ENCODE assay signal across 8 mouse cellular contexts in the genomic region with DNA sequence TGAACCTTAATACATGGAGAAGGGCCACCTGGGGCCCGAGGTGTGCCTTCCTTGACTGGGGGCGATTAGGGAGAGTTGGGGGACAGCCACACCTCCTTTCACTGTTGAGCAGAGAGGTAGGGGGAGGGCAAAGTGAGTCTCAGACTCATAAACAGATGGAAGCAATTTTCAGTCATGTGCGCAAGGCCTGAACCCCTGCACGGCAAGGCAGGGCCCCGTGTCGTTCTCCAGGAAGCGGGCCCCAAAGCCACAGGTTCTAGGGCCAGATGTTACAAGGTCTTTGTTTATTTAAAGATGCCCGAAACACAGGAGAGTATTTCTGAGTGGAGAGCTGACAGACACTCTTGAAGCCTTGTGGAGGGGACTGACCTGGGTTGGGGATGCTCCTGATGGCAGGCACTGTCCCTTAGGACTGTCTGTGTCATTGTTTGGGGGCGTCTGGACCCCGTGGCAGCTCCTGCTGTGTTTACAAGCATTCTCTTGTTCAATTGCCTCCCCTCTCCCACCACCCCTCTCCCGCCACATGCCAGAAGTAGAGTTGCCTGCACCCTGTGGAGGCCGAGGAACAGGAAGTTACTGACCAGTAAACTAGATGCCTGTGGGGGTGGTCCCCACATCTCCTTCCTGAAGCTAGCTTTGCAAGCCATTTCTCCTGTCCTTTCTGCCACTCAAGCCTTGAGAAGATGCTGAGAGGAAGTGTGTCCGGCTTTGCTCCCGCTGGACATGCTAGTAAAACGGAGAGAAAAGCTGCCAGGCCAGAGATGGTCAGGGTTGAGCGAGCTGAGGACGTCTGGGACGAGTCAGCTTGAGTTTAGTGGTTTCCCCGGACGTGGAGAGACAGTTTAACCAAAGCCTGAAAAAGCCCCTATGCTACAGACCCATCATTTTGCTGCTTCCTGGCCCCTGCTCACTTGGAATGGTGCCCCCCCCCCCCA.
DNase-seq lines count a peak whose midpoint lies in the region; ATAC-seq and TF ChIP-seq lines count a peak whose summit lies in the region.

No protein-coding gene starts in this region.

- peaks cover 60% of the 10 kb centered on the region for H3K4me1 ChIP-seq in lung, embryonic 15.5 days
- peaks cover 13% of the 10 kb centered on the region for H3K4me1 ChIP-seq in lung, adult 2 months (ENCODE audit: control insufficient read depth, insufficient read depth, low read length)
- H3K4me1 ChIP-seq in embryonic facial prominence, embryonic 10.5 days: peaks cover 72% of the 10 kb centered on the region
- peaks cover 64% of the 10 kb centered on the region for H3K4me1 ChIP-seq in limb, embryonic 13.5 days
- H3K4me1 ChIP-seq in stomach, embryonic 16.5 days (ENCODE audit: control insufficient read depth, insufficient read depth, low read length): peaks cover 58% of the 10 kb centered on the region

- peak overlapping the region; percentile 42; the same call in 1 of the 2 replicates for H3K27ac ChIP-seq in lung, embryonic 15.5 days
- peak overlapping the region; percentile 85 for H3K27ac ChIP-seq in embryonic facial prominence, embryonic 10.5 days (replicated peaks)
- peak overlapping the region; percentile 93 for H3K27ac ChIP-seq in limb, embryonic 13.5 days
- H3K27ac ChIP-seq in stomach, embryonic 16.5 days (ENCODE audit: low read length): peak overlapping the region; percentile 41

- WGBS in lung, embryonic 15.5 days: 31% methylated on average over 20 of the region's 20 CpGs
- WGBS in lung, adult 2 months: 45% methylated on average over 20 of the region's 20 CpGs
- 20% methylated on average over 20 of the region's 20 CpGs for WGBS in embryonic facial prominence, embryonic 10.5 days
- 9% methylated on average over 20 of the region's 20 CpGs for WGBS in limb, embryonic 13.5 days
- 30% methylated on average over 20 of the region's 20 CpGs for WGBS in stomach, embryonic 16.5 days

- no peaks in the 10 kb centered on the region for H3K27me3 ChIP-seq in lung, embryonic 15.5 days
- H3K27me3 ChIP-seq in embryonic facial prominence, embryonic 10.5 days (replicated peaks; ENCODE audit: low read depth, poor library complexity, severe bottlenecking): no peaks in the 10 kb centered on the region
- no peaks in the 10 kb centered on the region for H3K27me3 ChIP-seq in limb, embryonic 13.5 days
- H3K27me3 ChIP-seq in stomach, embryonic 16.5 days (ENCODE audit: control insufficient read depth, insufficient read depth, low read length): no peaks in the 10 kb centered on the region

- no peak for TF ChIP-seq CTCF in lung, adult 2 months (IDR thresholded peaks at IDR 0.05; ENCODE audit: insufficient read depth, low read length)

- DNase-seq in lung, adult 2 months: no peak
- DNase-seq in embryonic facial prominence, embryonic 10.5 days (ENCODE audit: low spot score): peak; percentile 72
- no peak for DNase-seq in left cerebral cortex, postnatal 14 days (ENCODE audit: low spot score in 2 of 2)
- DNase-seq in cerebellum, postnatal 36 days: no peak
- no peak for DNase-seq in adrenal gland, adult 18-20 months (ENCODE audit: low spot score in 2 of 2)

- H3K9me3 ChIP-seq in lung, embryonic 15.5 days: no peaks in the 10 kb centered on the region
- no peaks in the 10 kb centered on the region for H3K9me3 ChIP-seq in embryonic facial prominence, embryonic 10.5 days
- H3K9me3 ChIP-seq in limb, embryonic 13.5 days: no peaks in the 10 kb centered on the region
- no peaks in the 10 kb centered on the region for H3K9me3 ChIP-seq in stomach, embryonic 16.5 days (replicated peaks; ENCODE audit: control insufficient read depth, low read length)

- H3K4me2 ChIP-seq in lung, embryonic 15.5 days: no peak overlapping the region
- peak overlapping the region; percentile 54 for H3K4me2 ChIP-seq in limb, embryonic 13.5 days (replicated peaks)
- no peak overlapping the region for H3K4me2 ChIP-seq in stomach, embryonic 16.5 days (ENCODE audit: low read depth, low read length)

- no peak for TF ChIP-seq POLR2A in lung, adult 2 months (IDR thresholded peaks at IDR 0.05; ENCODE audit: borderline replicate concordance, extremely low read depth, low read depth, low read length)

- H3K9ac ChIP-seq in lung, embryonic 15.5 days: no peak overlapping the region
- peak overlapping the region; percentile 50 for H3K9ac ChIP-seq in limb, embryonic 13.5 days
- peak overlapping the region; percentile 40 for H3K9ac ChIP-seq in stomach, embryonic 16.5 days (ENCODE audit: low read length)

- no peak for ATAC-seq in lung, embryonic 15.5 days (ENCODE audit: borderline replicate concordance, extremely low read depth, low FRiP score, low TSS enrichment)
- ATAC-seq in limb, embryonic 13.5 days (ENCODE audit: low FRiP score, low read depth): peak; percentile 41; the same call in 1 of the 2 replicates
- ATAC-seq in stomach, embryonic 16.5 days (ENCODE audit: insufficient read depth, low FRiP score): no peak

- H3K4me3 ChIP-seq in lung, embryonic 15.5 days: no peak overlapping the region
- no peak overlapping the region for H3K4me3 ChIP-seq in lung, adult 2 months (replicated peaks; ENCODE audit: extremely low read depth, low read depth, low read length)
- peak overlapping the region; percentile 44 for H3K4me3 ChIP-seq in embryonic facial prominence, embryonic 10.5 days
- no peak overlapping the region for H3K4me3 ChIP-seq in limb, embryonic 13.5 days
- no peak overlapping the region for H3K4me3 ChIP-seq in stomach, embryonic 16.5 days (replicated peaks; ENCODE audit: low read length)

- intact Hi-C loops in left cerebral cortex, postnatal 14 days (cut with DNase I): loop anchor here (10.0 kb wide), 1 partner anchor 275 kb away; no protein-coding TSS in a partner anchor

- H3K36me3 ChIP-seq in lung, embryonic 15.5 days: peaks cover 35% of the 10 kb centered on the region
- H3K36me3 ChIP-seq in embryonic facial prominence, embryonic 10.5 days (replicated peaks): peaks cover 46% of the 10 kb centered on the region
- peaks cover 36% of the 10 kb centered on the region for H3K36me3 ChIP-seq in limb, embryonic 13.5 days
- H3K36me3 ChIP-seq in stomach, embryonic 16.5 days (ENCODE audit: control insufficient read depth, insufficient read depth, low read length): peaks cover 21% of the 10 kb centered on the region

Comparison
In these comparisons a context has a peak if more than half of its experiments do, and no peak if none do; other contexts are left out.
1. H3K27ac ChIP-seq: peak in every context shown above with its lines; median percentile 93 in limb, embryonic 13.5 days; 85 in embryonic facial prominence, embryonic 10.5 days; 42 in lung, embryonic 15.5 days; 41 in stomach, embryonic 16.5 days.